Mouse (Mus musculus) limb, embryonic 14.5 days (tissue): ENCODE results near the gene Prss57. TPM values are rescaled to one million over a fixed set of nuclear protein-coding genes. Genes with fewer than 3 reads are reported as not detected.
A peak's percentile ranks its signal among the peaks of the same experiment; 100 is the strongest.

ENCODE experiments used
- ATAC-seq: fragments of 200-750 bp; cut with Nextera tagmentation; 2 replicates; pipeline ENCODE4 v1.8.0; 2017; ENCODE audit warnings: low read depth, moderate number of reproducible peaks, moderate TSS enrichment; ENCODE audit not compliant: low FRiP score
- DNase-seq: peaks from one replicate; pipeline ENCODE4 v3.0.0-alpha.2; 2015; ENCODE audit warnings: low spot score
- H3K27ac ChIP-seq: fragments of 300-500 bp; sonication (generic); replicated peaks from 2 replicates; pipeline ENCODE4 v1.5.1; 2014; ENCODE audit warnings: low read depth, mild to moderate bottlenecking, low read length, moderate library complexity, mixed read lengths
- H3K27me3 ChIP-seq: fragments of 300-500 bp; sonication (generic); 2 replicates; pipeline ENCODE4 v1.6.1; 2014; ENCODE audit warnings: low read length, mixed read lengths; ENCODE audit not compliant: control insufficient read depth, insufficient read depth
- H3K36me3 ChIP-seq: fragments of 300-500 bp; sonication (generic); 2 replicates; pipeline ENCODE4 v1.6.1; 2014; ENCODE audit warnings: mild to moderate bottlenecking, low read length, moderate library complexity, mixed read lengths; ENCODE audit not compliant: control insufficient read depth, insufficient read depth
- H3K4me1 ChIP-seq: fragments of 300-500 bp; sonication (generic); 2 replicates; pipeline ENCODE4 v1.6.1; 2014; ENCODE audit warnings: antibody characterized with exemption, low read length, mixed read lengths; ENCODE audit not compliant: control insufficient read depth, insufficient read depth
- H3K4me2 ChIP-seq: fragments of 300-500 bp; sonication (generic); replicated peaks from 2 replicates; pipeline ENCODE4 v1.6.1; 2014; ENCODE audit warnings: low read depth, mild to moderate bottlenecking, low read length, moderate library complexity; ENCODE audit not compliant: severe bottlenecking
- H3K4me3 ChIP-seq: fragments of 300-500 bp; sonication (generic); replicated peaks from 2 replicates; pipeline ENCODE4 v1.5.1; 2014; ENCODE audit warnings: low read length
- H3K9ac ChIP-seq: fragments of 300-500 bp; sonication (generic); 2 replicates; pipeline ENCODE4 v1.6.1; 2014; ENCODE audit warnings: mild to moderate bottlenecking, low read depth, low read length, moderate library complexity; ENCODE audit not compliant: severe bottlenecking
- H3K9me3 ChIP-seq: fragments of 300-500 bp; sonication (generic); 2 replicates; pipeline ENCODE4 v1.6.1; 2016; ENCODE audit warnings: low read length; ENCODE audit not compliant: control insufficient read depth
- POLR2A ChIP-seq: fragments of 200-500 bp; IDR thresholded peaks from 2 replicates; pipeline ENCODE4 v1.8.0; 2012; ENCODE audit warnings: inconsistent platforms, mild to moderate bottlenecking, moderate library complexity, borderline replicate concordance; ENCODE audit not compliant: insufficient read depth, insufficient read length; ENCODE audit errors: extremely low read depth
- WGBS: fragments of 180-500 bp; shearing (Covaris S2); extraction: QIAGEN DNeasy Blood & Tissue Kit; methylation state at CpG from one replicate; pipeline ENCODE4 v1.1.7; 2014; 5-methylcytosine and 5-hydroxymethylcytosine counted together
- polyA plus RNA-seq, 2 experiments: library from polyadenylated mRNA; depleted of rRNA in 1 of 2; stranded (reverse) in 1 of 2; unstranded in 1 of 2; fragments of >200 nt; fragmentation: Nextera tagmentation in 1 of 2; extraction: Ambion mirVana in 1 of 2; gene quantifications; 2 replicates each; pipeline versions ENCODE4 v1.2.1 to v1.2.3; 2012 to 2014

Gene Prss57
- polyA plus RNA-seq, 2 experiments, result 0.06 TPM; not detected in 1

DNA sequence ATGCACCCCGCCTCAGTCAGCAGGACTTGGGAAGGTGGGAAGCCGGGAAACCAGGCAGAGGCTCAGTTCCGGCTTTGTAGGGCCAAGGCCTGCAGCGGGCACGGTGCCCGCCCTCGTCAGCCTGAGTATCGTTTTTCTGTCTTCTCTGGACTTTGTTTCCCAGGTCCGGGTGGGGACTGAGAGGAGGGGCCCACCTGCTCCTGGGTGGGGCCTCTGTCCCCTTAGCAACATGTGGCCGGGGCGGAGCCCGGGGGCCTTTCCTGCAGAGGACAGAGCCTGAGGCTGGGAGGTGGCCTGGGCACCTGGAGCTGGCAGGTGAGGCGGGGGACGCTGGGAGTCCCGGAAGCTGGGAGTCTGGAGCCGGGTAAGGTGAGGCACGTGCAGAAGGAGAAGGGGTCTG, 31.6 kb upstream of the Prss57 start:
- H3K4me3 ChIP-seq, result no peak overlapping the region; the same call in 1 of the 2 replicates
- no peaks in the 10 kb centered on the region for H3K9me3 ChIP-seq
- DNase-seq (no peak), ATAC-seq (no peak)
- peaks cover 26% of the 10 kb centered on the region for H3K36me3 ChIP-seq
- WGBS, result 19% methylated on average over 17 of the region's 17 CpGs
- H3K4me2 ChIP-seq, result peak overlapping the region; percentile 21
- no peak for TF ChIP-seq POLR2A
- H3K4me1 ChIP-seq, result peaks cover 12% of the 10 kb centered on the region
- H3K27ac ChIP-seq, result peak overlapping the region; percentile 33; the same call in 1 of the 2 replicates
- H3K27me3 ChIP-seq, result no peaks in the 10 kb centered on the region
- peak overlapping the region; percentile 36 for H3K9ac ChIP-seq

DNA sequence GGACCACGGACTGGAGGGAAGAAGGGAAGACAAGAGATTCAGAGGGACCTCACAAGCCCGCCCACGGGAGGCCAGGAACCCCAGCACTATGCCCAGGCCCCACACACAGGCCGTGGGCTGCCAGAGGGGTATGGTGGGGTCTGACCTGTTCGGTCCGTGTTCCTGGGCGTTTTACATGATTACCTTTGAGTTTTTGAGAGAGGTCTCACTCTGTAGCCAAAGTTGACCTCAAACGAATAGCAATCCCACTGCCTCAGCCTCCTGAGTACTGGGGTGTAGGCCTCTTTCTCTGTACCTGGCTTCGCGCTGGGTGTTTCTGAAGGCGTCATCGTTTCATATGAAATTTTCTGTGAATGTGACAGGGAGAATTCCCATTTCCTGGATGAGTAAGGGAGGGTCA, 31.0 kb upstream of the Prss57 start:
- no peak for TF ChIP-seq POLR2A
- ATAC-seq (no peak), DNase-seq (no peak)
- no peaks in the 10 kb centered on the region for H3K9me3 ChIP-seq
- H3K4me1 ChIP-seq, result peaks cover 12% of the 10 kb centered on the region
- WGBS, result 90% methylated on average over 12 of the region's 12 CpGs
- no peak overlapping the region for H3K4me2 ChIP-seq
- peak overlapping the region; percentile 33; the same call in 1 of the 2 replicates for H3K27ac ChIP-seq
- H3K4me3 ChIP-seq, result no peak overlapping the region
- H3K36me3 ChIP-seq, result peaks cover 30% of the 10 kb centered on the region
- no peaks in the 10 kb centered on the region for H3K27me3 ChIP-seq
- H3K9ac ChIP-seq, result peak overlapping the region; percentile 36; the same call in 1 of the 2 replicates

DNA sequence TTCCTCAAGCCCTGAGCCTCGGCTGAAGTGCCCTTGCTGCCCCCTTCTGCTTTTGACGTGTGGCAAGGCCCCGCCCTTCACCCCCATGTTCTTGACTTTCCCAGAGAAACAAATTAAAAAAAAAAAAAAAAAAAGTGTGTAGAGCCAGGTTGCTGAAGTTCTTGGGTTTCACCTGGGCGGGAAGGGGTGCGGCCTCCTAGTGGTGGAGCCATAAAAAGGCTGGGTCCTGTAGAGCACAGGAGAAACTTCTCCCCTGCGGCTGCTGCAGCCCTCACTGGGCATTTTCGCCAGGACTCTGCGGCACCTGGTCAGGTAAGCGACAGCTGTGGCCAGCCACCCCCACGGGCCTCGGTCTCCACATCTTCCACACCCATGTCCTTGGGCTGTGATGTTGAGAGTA, 30.0 kb upstream of the Prss57 start, which contains the start of gene Misp:
Gene Misp, plus strand, starts transcription at position 208 of the 400 bp plus-strand sequence.
- Histone ChIP-seq H3K9me3 (no peaks in the 10 kb centered on the region), H3K4me1 (peaks cover 12% of the 10 kb centered on the region), H3K27ac (peak within 1 kb of the TSS; percentile 33; the same call in 1 of the 2 replicates), H3K36me3 (peaks cover 37% of the 10 kb centered on the region), H3K4me3 (no peak within 1 kb of the TSS), H3K27me3 (no peaks in the 10 kb centered on the region), H3K4me2 (no peak within 1 kb of the TSS), H3K9ac (peak within 1 kb of the TSS; percentile 36; the same call in 1 of the 2 replicates)
- no peak for ATAC-seq
- TF ChIP-seq POLR2A, result no peak
- no peak for DNase-seq
- 57% methylated on average over 11 of the region's 11 CpGs for WGBS

DNA sequence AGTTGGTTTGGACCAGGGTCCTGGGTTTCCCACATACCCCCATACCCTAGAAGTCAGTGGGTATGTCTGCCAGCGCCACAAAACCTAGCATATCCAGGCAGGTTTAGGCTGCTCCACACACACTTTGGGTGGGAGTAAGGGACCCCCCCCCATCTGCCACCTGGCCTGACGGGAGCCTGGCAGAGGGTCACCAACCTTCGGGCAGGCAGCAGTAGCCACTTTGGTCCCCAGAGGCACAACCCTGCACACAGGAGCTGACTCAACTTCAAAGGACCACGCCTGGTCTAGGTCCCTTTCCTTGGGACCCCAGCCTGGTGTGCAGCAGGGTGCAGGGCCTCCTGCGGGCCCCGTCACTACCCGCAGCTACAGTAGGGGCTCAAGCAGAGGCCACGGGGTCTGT, 29.5 kb upstream of the Prss57 start:
- 82% methylated on average over 8 of the region's 8 CpGs for WGBS
- peaks cover 41% of the 10 kb centered on the region for H3K36me3 ChIP-seq
- no peak for ATAC-seq
- peaks cover 12% of the 10 kb centered on the region for H3K4me1 ChIP-seq
- DNase-seq, result no peak
- H3K9ac ChIP-seq, result no peak overlapping the region
- H3K4me2 ChIP-seq, result no peak overlapping the region
- H3K27ac ChIP-seq, result no peak overlapping the region
- no peaks in the 10 kb centered on the region for H3K9me3 ChIP-seq
- TF ChIP-seq POLR2A, result no peak
- no peak overlapping the region for H3K4me3 ChIP-seq
- no peaks in the 10 kb centered on the region for H3K27me3 ChIP-seq

DNA sequence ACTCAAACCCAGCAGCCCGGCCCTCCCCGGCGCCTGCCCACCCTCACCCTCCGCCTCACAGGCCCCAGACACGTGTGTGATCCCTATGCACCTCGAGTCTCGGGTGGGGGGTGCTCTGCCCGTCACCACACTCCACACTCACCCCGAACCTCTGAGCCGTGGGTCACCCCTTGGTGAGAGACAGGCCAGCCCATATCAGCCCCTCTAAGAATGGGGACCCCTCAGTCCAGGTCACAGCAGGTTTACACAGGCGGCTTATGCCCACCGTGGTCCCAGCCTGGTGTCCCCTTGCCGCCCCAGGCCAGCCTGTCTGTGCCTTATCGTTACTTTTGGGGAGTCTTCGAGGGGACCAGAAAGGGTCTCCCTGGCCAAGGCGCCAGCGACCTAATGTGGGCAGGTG, 28.8 kb upstream of the Prss57 start:
- peaks cover 43% of the 10 kb centered on the region for H3K36me3 ChIP-seq

More for the DNA sequence above, 28.8 kb upstream of the Prss57 start:
- Histone ChIP-seq H3K9ac (no peak overlapping the region), H3K4me2 (no peak overlapping the region), H3K27me3 (no peaks in the 10 kb centered on the region), H3K27ac (no peak overlapping the region), H3K4me3 (no peak overlapping the region), H3K4me1 (peaks cover 12% of the 10 kb centered on the region), H3K9me3 (no peaks in the 10 kb centered on the region)
- 93% methylated on average over 13 of the region's 17 CpGs for WGBS
- no peak for ATAC-seq
- TF ChIP-seq POLR2A, result no peak
- no peak for DNase-seq
